Mouse (Mus musculus) MEL (cell line): ENCODE measurements around the gene Zfp961. TPM values are rescaled to one million over a fixed set of nuclear protein-coding genes. Genes with fewer than 3 reads are reported as not detected.
A peak's percentile ranks its signal among the peaks of the same experiment; 100 is the strongest.
"Not testable (repeated sequence)": the region's sequence is repeated elsewhere in the genome, so short reads cannot be mapped to it uniquely, and the experiment has no call there.

Experiments
- DNase-seq: peaks from one replicate; pipeline ENCODE4 v3.0.0; 2011; ENCODE audit warnings: low read depth, low spot score
- H3K27ac ChIP-seq: 2 replicates; pipeline ENCODE4 v1.5.1; 2012; ENCODE audit warnings: low read depth, mild to moderate bottlenecking, control low read depth, low read length, moderate library complexity; ENCODE audit not compliant: control insufficient read depth
- H3K27me3 ChIP-seq, 2 experiments: fragments of 150-350 bp in 1 of 2; sonication (generic) in 1 of 2; 2 replicates each; pipeline ENCODE4 v1.6.1; 2012; ENCODE audit warnings: low read length in 2 of 2, mild to moderate bottlenecking in 2 of 2, improper control_type of control experiment in 1 of 2, moderate library complexity in 1 of 2; ENCODE audit not compliant: insufficient read depth in 2 of 2, control insufficient read depth in 1 of 2
- H3K36me3 ChIP-seq, 2 experiments: 2 replicates each; pipeline ENCODE4 v1.6.1; 2012 to 2014; ENCODE audit warnings: low read length in 2 of 2, improper control_type of control experiment in 1 of 2, inconsistent platforms in 1 of 2, mild to moderate bottlenecking in 1 of 2; ENCODE audit not compliant: insufficient read depth in 2 of 2, control insufficient read depth in 1 of 2
- H3K4me1 ChIP-seq, 2 experiments: fragments of 150-350 bp in 1 of 2; sonication (generic) in 1 of 2; 2 replicates each; pipeline ENCODE4 v1.6.1; 2012; ENCODE audit warnings: low read length in 2 of 2, improper control_type of control experiment in 1 of 2, mild to moderate bottlenecking in 1 of 2; ENCODE audit not compliant: insufficient read depth in 2 of 2, control insufficient read depth in 1 of 2
- H3K4me3 ChIP-seq, 2 experiments: fragments of 150-350 bp in 1 of 2; sonication (generic) in 1 of 2; 2 replicates each; pipeline ENCODE4 v1.5.1; 2012; ENCODE audit warnings: low read depth in 2 of 2, low read length in 2 of 2, mild to moderate bottlenecking in 2 of 2, moderate library complexity in 2 of 2, control low read depth in 1 of 2, improper control_type of control experiment in 1 of 2; ENCODE audit not compliant: control insufficient read depth in 1 of 2, insufficient read depth in 1 of 2
- H3K79me2 ChIP-seq: 2 replicates; pipeline ENCODE4 v1.6.1; 2012; ENCODE audit warnings: mild to moderate bottlenecking, low read length, moderate library complexity; ENCODE audit not compliant: control insufficient read depth, poor library complexity, insufficient read depth
- H3K9ac ChIP-seq: 2 replicates; pipeline ENCODE4 v1.6.1; 2012; ENCODE audit warnings: low read depth, mild to moderate bottlenecking, control low read depth, low read length, moderate library complexity; ENCODE audit not compliant: control insufficient read depth, poor library complexity, severe bottlenecking
- H3K9me3 ChIP-seq: fragments of 150-350 bp; sonication (generic); replicated peaks from 2 replicates; pipeline ENCODE4 v1.6.1; 2012; ENCODE audit warnings: mild to moderate bottlenecking, low read length, improper control_type of control experiment, moderate library complexity; ENCODE audit not compliant: insufficient read depth
- CHD1 ChIP-seq: IDR thresholded peaks from 2 replicates; pipeline ENCODE4 v1.6.1; 2012; ENCODE audit warnings: low read depth, mild to moderate bottlenecking, inconsistent platforms, low read length, improper control_type of control experiment
- CHD2 ChIP-seq: IDR thresholded peaks from 2 replicates; pipeline ENCODE4 v1.6.1; 2011; ENCODE audit warnings: low read length, improper control_type of control experiment
- CTCF ChIP-seq, 3 experiments: IDR thresholded peaks in 2 of 3; conservative IDR thresholded peaks in 1 of 3; 2 replicates each; pipeline ENCODE4 v1.5.1; 2011 to 2012; ENCODE audit warnings: low read length in 3 of 3, low read depth in 2 of 3, mild to moderate bottlenecking in 2 of 3, improper control_type of control experiment in 1 of 3, inconsistent platforms in 1 of 3, mixed read lengths in 1 of 3, moderate library complexity in 1 of 3; ENCODE audit not compliant: control insufficient read depth in 1 of 3, insufficient read depth in 1 of 3, poor library complexity in 1 of 3, severe bottlenecking in 1 of 3
- E2F4 ChIP-seq: IDR thresholded peaks from 2 replicates; pipeline ENCODE4 v1.6.1; 2011; ENCODE audit warnings: low read depth, low read length, improper control_type of control experiment, borderline replicate concordance
- EP300 ChIP-seq, 2 experiments: IDR thresholded peaks; 2 replicates each; pipeline ENCODE4 v1.6.1; 2011; ENCODE audit warnings: improper control_type of control experiment in 2 of 2, low read length in 2 of 2, low read depth in 1 of 2, mild to moderate bottlenecking in 1 of 2
- ETS1 ChIP-seq: IDR thresholded peaks from 2 replicates; pipeline ENCODE4 v1.6.1; 2012; ENCODE audit warnings: low read depth, mild to moderate bottlenecking, inconsistent platforms, low read length, improper control_type of control experiment, moderate library complexity
- GABPA ChIP-seq: IDR thresholded peaks from 2 replicates; pipeline ENCODE4 v1.6.1; 2012; ENCODE audit warnings: low read depth, mild to moderate bottlenecking, inconsistent platforms, low read length, improper control_type of control experiment, moderate library complexity
- GATA1 ChIP-seq: IDR thresholded peaks from 2 replicates; pipeline ENCODE4 v1.6.1; 2011; ENCODE audit warnings: low read depth, low read length, improper control_type of control experiment
- HCFC1 ChIP-seq: IDR thresholded peaks from 2 replicates; pipeline ENCODE4 v1.6.1; 2012; ENCODE audit warnings: low read depth, mild to moderate bottlenecking, inconsistent platforms, low read length, improper control_type of control experiment, moderate library complexity
- JUND ChIP-seq: IDR thresholded peaks from 2 replicates; pipeline ENCODE4 v1.6.1; 2011; ENCODE audit warnings: low read depth, mild to moderate bottlenecking, improper control_type of control experiment, low read length
- KAT2A ChIP-seq: conservative IDR thresholded peaks from 2 replicates; pipeline ENCODE4 v1.6.1; 2012; ENCODE audit warnings: low read depth, low read length, improper control_type of control experiment, inconsistent platforms
- MAFK ChIP-seq: IDR thresholded peaks from 2 replicates; pipeline ENCODE4 v1.6.1; 2011; ENCODE audit warnings: low read depth, mild to moderate bottlenecking, low read length, improper control_type of control experiment, borderline replicate concordance
- MAX ChIP-seq: IDR thresholded peaks from 2 replicates; pipeline ENCODE4 v1.6.1; 2011; ENCODE audit warnings: low read length, improper control_type of control experiment
- MEF2A ChIP-seq: IDR thresholded peaks from 2 replicates; pipeline ENCODE4 v1.6.1; 2014; ENCODE audit warnings: low read depth, mild to moderate bottlenecking, inconsistent platforms, low read length, improper control_type of control experiment; ENCODE audit not compliant: poor library complexity, insufficient replicate concordance, severe bottlenecking; ENCODE audit errors: extremely low read depth
- MXI1 ChIP-seq: IDR thresholded peaks from 2 replicates; pipeline ENCODE4 v1.6.1; 2011; ENCODE audit warnings: mild to moderate bottlenecking, low read depth, low read length, improper control_type of control experiment
- MYC ChIP-seq: IDR thresholded peaks from 2 replicates; pipeline ENCODE4 v1.6.1; 2011; ENCODE audit warnings: low read depth, mild to moderate bottlenecking, low read length, improper control_type of control experiment, moderate library complexity
- NRF1 ChIP-seq: IDR thresholded peaks from 2 replicates; pipeline ENCODE4 v1.6.1; 2014; ENCODE audit warnings: low read depth, mild to moderate bottlenecking, inconsistent platforms, low read length, improper control_type of control experiment, moderate library complexity; ENCODE audit not compliant: poor library complexity, insufficient read depth, severe bottlenecking
- POLR2A ChIP-seq, 2 experiments: IDR thresholded peaks; 2 replicates each; pipeline ENCODE4 v1.6.1; 2011 to 2012; ENCODE audit warnings: low read length in 2 of 2, mild to moderate bottlenecking in 2 of 2, control low read depth in 1 of 2, improper control_type of control experiment in 1 of 2, low read depth in 1 of 2, moderate library complexity in 1 of 2; ENCODE audit not compliant: control insufficient read depth in 1 of 2, insufficient read depth in 1 of 2, poor library complexity in 1 of 2
- POLR2AphosphoS2 ChIP-seq: IDR thresholded peaks from 2 replicates; pipeline ENCODE4 v1.6.1; 2011; ENCODE audit warnings: low read length, improper control_type of control experiment
- POLR2AphosphoS5 ChIP-seq: IDR thresholded peaks from 2 replicates; pipeline ENCODE4 v1.6.1; 2012; ENCODE audit warnings: low read depth, borderline replicate concordance, mild to moderate bottlenecking, inconsistent platforms, low read length, moderate library complexity, mixed read lengths
- RAD21 ChIP-seq: IDR thresholded peaks from 2 replicates; pipeline ENCODE4 v1.6.1; 2011; ENCODE audit warnings: mild to moderate bottlenecking, low read depth, low read length, improper control_type of control experiment
- TAL1 ChIP-seq: IDR thresholded peaks from 2 replicates; pipeline ENCODE4 v1.6.1; 2012; ENCODE audit warnings: mild to moderate bottlenecking, inconsistent platforms, low read length, moderate library complexity, mixed read lengths
- TBP ChIP-seq: IDR thresholded peaks from 2 replicates; pipeline ENCODE4 v1.8.0; 2011; ENCODE audit warnings: low read depth, low read length, improper control_type of control experiment
- UBTF ChIP-seq: IDR thresholded peaks from 2 replicates; pipeline ENCODE4 v1.6.1; 2012; ENCODE audit warnings: low read depth, mild to moderate bottlenecking, inconsistent platforms, low read length, improper control_type of control experiment, moderate library complexity, borderline replicate concordance; ENCODE audit not compliant: insufficient read depth
- USF2 ChIP-seq, 2 experiments: IDR thresholded peaks; 2 replicates each; pipeline ENCODE4 v1.6.1; 2011 to 2012; ENCODE audit warnings: improper control_type of control experiment in 2 of 2, low read length in 2 of 2, borderline replicate concordance in 1 of 2, inconsistent platforms in 1 of 2, low read depth in 1 of 2, mild to moderate bottlenecking in 1 of 2; ENCODE audit not compliant: insufficient read depth in 1 of 2
- ZC3H11A ChIP-seq: IDR thresholded peaks from 2 replicates; pipeline ENCODE4 v1.6.1; 2012; ENCODE audit warnings: low read depth, mild to moderate bottlenecking, inconsistent platforms, low read length, improper control_type of control experiment
- ZMIZ1 ChIP-seq: IDR thresholded peaks from 2 replicates; pipeline ENCODE4 v1.6.1; 2012; ENCODE audit warnings: low read depth, mild to moderate bottlenecking, inconsistent platforms, low read length, improper control_type of control experiment, moderate library complexity
- ZNF384 ChIP-seq: IDR thresholded peaks from 2 replicates; pipeline ENCODE4 v1.6.1; 2012; ENCODE audit warnings: low read depth, mild to moderate bottlenecking, inconsistent platforms, low read length, improper control_type of control experiment
- polyA plus RNA-seq, 2 experiments: library from polyadenylated mRNA; stranded (reverse) in 1 of 2; unstranded in 1 of 2; fragments of >175 nt in 1 of 2; fragments of >200 nt in 1 of 2; gene quantifications; 2 replicates each; pipeline versions ENCODE4 v1.2.1 to v1.2.4; 2012; ENCODE audit warnings: low replicate concordance in 2 of 2, low read depth in 1 of 2; ENCODE audit not compliant: insufficient read length in 2 of 2, insufficient read depth in 1 of 2, missing spikeins in 1 of 2
- total RNA-seq: library from RNA; depleted of rRNA; stranded (reverse); fragments of 300-350 nt; gene quantifications from 2 replicates; pipeline ENCODE4 v1.2.3, GENCODE M21; 2012

The Zfp961 gene
- total and polyA plus RNA-seq, 3 experiments, result 26.1 to 30.6 TPM; not detected in 1

GRCm38 (mm10) chr8:71938037-71938436, 12.8 kb upstream of the Zfp961 start:
- peaks cover 6 to 15% of the 10 kb centered on the region in 2 experiments for H3K4me1 ChIP-seq
- not testable (repeated sequence) for H3K27me3 ChIP-seq, H3K4me3 ChIP-seq, H3K9ac ChIP-seq, H3K27ac ChIP-seq, DNase-seq, H3K79me2 ChIP-seq, H3K9me3 ChIP-seq
- peaks cover 1 to 11% of the 10 kb centered on the region in 2 experiments; a peak in 3 of 4 replicates for H3K36me3 ChIP-seq
- TF ChIP-seq TBP, result peak; percentile 77

- Histone ChIP-seq H3K9me3 (no peaks in the 10 kb centered on the region), H3K4me3 (peak overlapping the region in 1 of 2 experiments; percentile 31; a peak in 1 of 4 replicates), H3K4me1 (peaks cover 6 to 15% of the 10 kb centered on the region in 2 experiments), H3K79me2 (no peaks in the 10 kb centered on the region), H3K27ac (peak overlapping the region; percentile 65), H3K9ac (no peak overlapping the region), H3K27me3 (no peaks in the 10 kb centered on the region), H3K36me3 (peaks cover 0 to 11% of the 10 kb centered on the region in 2 experiments; a peak in 2 of 4 replicates)
- DNase-seq, result peak; percentile 82
- peak in 1 of 2 experiments; percentile 28; a peak in 1 of 4 replicates for TF ChIP-seq POLR2A (IDR thresholded peaks at IDR 0.05; ENCODE audit: control insufficient read depth in 1 of 2, insufficient read depth in 1 of 2, low read depth in 1 of 2, low read length in 2 of 2, poor library complexity in 1 of 2)
- no peak; the same call in 1 of the 2 replicates for TF ChIP-seq GATA1
- TF ChIP-seq GABPA, result no peak
- no peak for TF ChIP-seq ZMIZ1
- TF ChIP-seq MAX, result peak; percentile 53; the same call in 1 of the 2 replicates
- TF ChIP-seq EP300 (IDR thresholded peaks at IDR 0.05; ENCODE audit: low read depth in 1 of 2, low read length in 2 of 2), result peak; percentile 3 to 14; a peak in 2 of 4 replicates
- no peak for TF ChIP-seq KAT2A
- no peak for TF ChIP-seq E2F4
- 0 out of 2 replicates have a peak, but pooled peaks have one; percentile 6 for TF ChIP-seq TBP
- TF ChIP-seq JUND, result no peak
- no peak for TF ChIP-seq POLR2AphosphoS2
- no peak for TF ChIP-seq MEF2A
- no peak for TF ChIP-seq NRF1
- TF ChIP-seq RAD21, result no peak
- no peak for TF ChIP-seq UBTF
- TF ChIP-seq TAL1, result peak; percentile 49
- peak; percentile 62 for TF ChIP-seq ETS1
- no peak for TF ChIP-seq MAFK
- 0 out of 4 replicates have a peak, but pooled peaks of 1 of the 2 experiments have one; percentile 33 for TF ChIP-seq USF2 (IDR thresholded peaks at IDR 0.05; ENCODE audit: borderline replicate concordance in 1 of 2, insufficient read depth in 1 of 2, low read depth in 1 of 2, low read length in 2 of 2)
- TF ChIP-seq MXI1, result no peak; the same call in 1 of the 2 replicates
- TF ChIP-seq ZC3H11A, result 0 out of 2 replicates have a peak, but pooled peaks have one; percentile 5
- TF ChIP-seq ZNF384, result no peak
- no peak for TF ChIP-seq MYC
- no peak for TF ChIP-seq HCFC1
- no peak for TF ChIP-seq CHD2
- no peak for TF ChIP-seq POLR2AphosphoS5
- TF ChIP-seq CHD1, result no peak
- TF ChIP-seq CTCF (IDR thresholded peaks at IDR 0.05 in 2 of 3, conservative IDR thresholded peaks at IDR 0.05 in 1 of 3; ENCODE audit: control insufficient read depth in 1 of 3, insufficient read depth in 1 of 3, low read depth in 2 of 3, low read length in 3 of 3, poor library complexity in 1 of 3, severe bottlenecking in 1 of 3), result no peak
Measured at GRCm38 (mm10) chr8:71940293-71941208, 10.3 kb upstream of the Zfp961 start.
